Mouse (Mus musculus) heart, embryonic 14.5 days (tissue): ENCODE data around the gene Slc35b1. TPM values are rescaled to one million over a fixed set of nuclear protein-coding genes. Genes with fewer than 3 reads are reported as not detected.

Source experiments
- ATAC-seq: fragments of 200-750 bp; cut with Nextera tagmentation; 2 replicates; pipeline ENCODE4 v1.8.0; 2017; ENCODE audit warnings: low read depth, moderate TSS enrichment; ENCODE audit not compliant: insufficient number of reproducible peaks, insufficient read depth, low FRiP score
- H3K27ac ChIP-seq, 2 experiments: fragments of 200-500 bp in 1 of 2; fragments of 300-500 bp in 1 of 2; sonication (generic) in 1 of 2; replicated peaks in 1 of 2; 2 replicates each; pipeline ENCODE4 v1.5.1; 2012 to 2014; ENCODE audit warnings: low read depth in 2 of 2, low read length in 2 of 2, control low read depth in 1 of 2, mild to moderate bottlenecking in 1 of 2, mixed read lengths in 1 of 2; ENCODE audit not compliant: control insufficient read depth in 1 of 2, insufficient read depth in 1 of 2
- H3K27me3 ChIP-seq: fragments of 300-500 bp; sonication (generic); 2 replicates; pipeline ENCODE4 v1.6.1; 2014; ENCODE audit warnings: mild to moderate bottlenecking, low read length, control low read depth; ENCODE audit not compliant: control insufficient read depth, insufficient read depth
- H3K36me3 ChIP-seq: fragments of 300-500 bp; sonication (generic); 2 replicates; pipeline ENCODE4 v1.6.1; 2014; ENCODE audit warnings: mild to moderate bottlenecking, control low read depth, low read length, mixed read lengths; ENCODE audit not compliant: control insufficient read depth, insufficient read depth
- H3K4me1 ChIP-seq, 2 experiments: fragments of 200-500 bp in 1 of 2; fragments of 300-500 bp in 1 of 2; sonication (generic) in 1 of 2; 2 replicates each; pipeline ENCODE4 v1.6.1; 2012 to 2014; ENCODE audit warnings: low read length in 2 of 2, control low read depth in 1 of 2, mixed read lengths in 1 of 2; ENCODE audit not compliant: control insufficient read depth in 2 of 2, insufficient read depth in 2 of 2
- H3K4me2 ChIP-seq: fragments of 300-500 bp; sonication (generic); 2 replicates; pipeline ENCODE4 v1.6.1; 2014; ENCODE audit warnings: mild to moderate bottlenecking, low read length
- H3K4me3 ChIP-seq, 2 experiments: fragments of 200-500 bp in 1 of 2; fragments of 300-500 bp in 1 of 2; sonication (generic) in 1 of 2; 2 replicates each; pipeline ENCODE4 v1.5.1; 2012 to 2014; ENCODE audit warnings: low read length in 2 of 2, mild to moderate bottlenecking in 2 of 2, control low read depth in 1 of 2, low read depth in 1 of 2, moderate library complexity in 1 of 2; ENCODE audit not compliant: control insufficient read depth in 1 of 2, insufficient read depth in 1 of 2
- H3K9ac ChIP-seq: fragments of 300-500 bp; sonication (generic); 2 replicates; pipeline ENCODE4 v1.6.1; 2014; ENCODE audit warnings: mild to moderate bottlenecking, low read length
- H3K9me3 ChIP-seq: fragments of 300-500 bp; sonication (generic); 2 replicates; pipeline ENCODE4 v1.6.1; 2016; ENCODE audit warnings: low read length, control low read depth; ENCODE audit not compliant: control insufficient read depth
- WGBS: fragments of 180-500 bp; shearing (Covaris S2); extraction: QIAGEN DNeasy Blood & Tissue Kit; methylation state at CpG from one replicate; pipeline ENCODE4 v1.1.7; 2014; 5-methylcytosine and 5-hydroxymethylcytosine counted together
- polyA plus RNA-seq: library from polyadenylated mRNA; unstranded; fragments of >200 nt; fragmentation: Nextera tagmentation; extraction: Ambion mirVana; gene quantifications from 2 replicates; pipeline ENCODE4 v1.2.1, GENCODE M21; 2014

Gene Slc35b1
- polyA plus RNA-seq, 1 experiment from 2014 or later = 74.6 TPM

GRCm38 (mm10) chr11:95354945-95355660 is 29.4 kb upstream of the Slc35b1 start:
- H3K4me2 ChIP-seq = peak overlapping the region; percentile 38

GRCm38 (mm10) chr11:95355661-95356011 is 28.9 kb upstream of the Slc35b1 start:
- H3K4me1 ChIP-seq = peaks cover 11 to 26% of the 10 kb centered on the region in 2 experiments
- H3K9ac ChIP-seq = no peak overlapping the region
- no peaks in the 10 kb centered on the region for H3K36me3 ChIP-seq
- no peak for ATAC-seq
- H3K27ac ChIP-seq = no peak overlapping the region
- no peaks in the 10 kb centered on the region for H3K9me3 ChIP-seq
- H3K4me3 ChIP-seq = no peak overlapping the region
- H3K4me2 ChIP-seq = peak overlapping the region; percentile 38
- WGBS = 92% methylated on average over 5 of the region's 5 CpGs
- H3K27me3 ChIP-seq = no peaks in the 10 kb centered on the region

More at GRCm38 (mm10) chr11:95354945-95355660, 29.4 kb upstream of the Slc35b1 start:
- Histone ChIP-seq H3K4me1 (peaks cover 11 to 26% of the 10 kb centered on the region in 2 experiments), H3K4me3 (no peak overlapping the region), H3K9me3 (no peaks in the 10 kb centered on the region), H3K27me3 (no peaks in the 10 kb centered on the region), H3K36me3 (no peaks in the 10 kb centered on the region), H3K27ac (no peak overlapping the region), H3K9ac (no peak overlapping the region)
- WGBS = 75% methylated on average over 12 of the region's 12 CpGs
- no peak for ATAC-seq

GRCm38 (mm10) chr11:95356039-95356438 is 28.5 kb upstream of the Slc35b1 start:
- H3K36me3 ChIP-seq = no peaks in the 10 kb centered on the region
- 74% methylated on average over 7 of the region's 7 CpGs for WGBS
- no peak overlapping the region for H3K9ac ChIP-seq
- no peaks in the 10 kb centered on the region for H3K27me3 ChIP-seq
- peaks cover 11 to 26% of the 10 kb centered on the region in 2 experiments for H3K4me1 ChIP-seq
- H3K27ac ChIP-seq = 0 out of 4 replicates have a peak overlapping the region, but pooled peaks of 1 of the 2 experiments have one; percentile 9
- ATAC-seq = no peak
- H3K4me3 ChIP-seq = no peak overlapping the region
- H3K9me3 ChIP-seq = no peaks in the 10 kb centered on the region
- H3K4me2 ChIP-seq = 0 out of 2 replicates have a peak overlapping the region, but pooled peaks have one; percentile 16

- no peak overlapping the region for H3K4me3 ChIP-seq
- no peaks in the 10 kb centered on the region for H3K36me3 ChIP-seq
- ATAC-seq = peak; percentile 69; the same call in 1 of the 2 replicates
- 40% methylated on average over 17 of the region's 17 CpGs for WGBS
- H3K27ac ChIP-seq = 0 out of 4 replicates have a peak overlapping the region, but pooled peaks of 1 of the 2 experiments have one; percentile 9
- no peak overlapping the region for H3K9ac ChIP-seq
- peaks cover 11 to 26% of the 10 kb centered on the region in 2 experiments for H3K4me1 ChIP-seq
- no peaks in the 10 kb centered on the region for H3K27me3 ChIP-seq
- peak overlapping the region; percentile 16; the same call in 1 of the 2 replicates for H3K4me2 ChIP-seq
- H3K9me3 ChIP-seq = no peaks in the 10 kb centered on the region
Observed at GRCm38 (mm10) chr11:95356469-95357273, 27.8 kb upstream of the Slc35b1 start.

- no peak for ATAC-seq
- no peak overlapping the region for H3K27ac ChIP-seq
- H3K4me1 ChIP-seq = peaks cover 11 to 22% of the 10 kb centered on the region in 2 experiments
- no peaks in the 10 kb centered on the region for H3K9me3 ChIP-seq
- H3K27me3 ChIP-seq = no peaks in the 10 kb centered on the region
- no peak overlapping the region for H3K9ac ChIP-seq
- 57% methylated on average over 3 of the region's 3 CpGs for WGBS
- no peak overlapping the region for H3K4me2 ChIP-seq
- no peak overlapping the region for H3K4me3 ChIP-seq
- no peaks in the 10 kb centered on the region for H3K36me3 ChIP-seq
Observed at GRCm38 (mm10) chr11:95358263-95358662, 26.2 kb upstream of the Slc35b1 start.

GRCm38 (mm10) chr11:95364388-95364787 is 20.1 kb upstream of the Slc35b1 start:
- no peak overlapping the region for H3K27ac ChIP-seq
- no peak for ATAC-seq
- no peak overlapping the region for H3K4me3 ChIP-seq

GRCm38 (mm10) chr11:95365596-95365995 is 18.9 kb upstream of the Slc35b1 start:
- Histone ChIP-seq H3K36me3 (no peaks in the 10 kb centered on the region), H3K27ac (peak overlapping the region; percentile 47 to 64), H3K27me3 (no peaks in the 10 kb centered on the region), H3K4me2 (no peak overlapping the region), H3K9ac (no peak overlapping the region), H3K4me3 (no peak overlapping the region), H3K9me3 (no peaks in the 10 kb centered on the region), H3K4me1 (peaks cover 7 to 20% of the 10 kb centered on the region in 2 experiments; a peak in 3 of 4 replicates)
- 0 out of 2 replicates have a peak, but pooled peaks have one; percentile 23 for ATAC-seq
- 42% methylated on average over 10 of the region's 10 CpGs for WGBS

More at GRCm38 (mm10) chr11:95364388-95364787, 20.1 kb upstream of the Slc35b1 start:
- H3K9me3 ChIP-seq = no peaks in the 10 kb centered on the region
- 89% methylated on average over 5 of the region's 5 CpGs for WGBS
- no peak overlapping the region for H3K4me2 ChIP-seq
- H3K27me3 ChIP-seq = no peaks in the 10 kb centered on the region
- no peak overlapping the region for H3K9ac ChIP-seq
- H3K36me3 ChIP-seq = no peaks in the 10 kb centered on the region
- peaks cover 7 to 20% of the 10 kb centered on the region in 2 experiments; a peak in 3 of 4 replicates for H3K4me1 ChIP-seq
